Mouse (Mus musculus) thymus, postnatal 36 days (tissue): Measurements from ENCODE around the gene Pex5l.

Experiments
- DNase-seq, 2 experiments: peaks; one replicate each; pipeline ENCODE4 v3.0.0; 2022; ENCODE audit warnings: mixed read lengths in 2 of 2

Gene Pex5l

DNA sequence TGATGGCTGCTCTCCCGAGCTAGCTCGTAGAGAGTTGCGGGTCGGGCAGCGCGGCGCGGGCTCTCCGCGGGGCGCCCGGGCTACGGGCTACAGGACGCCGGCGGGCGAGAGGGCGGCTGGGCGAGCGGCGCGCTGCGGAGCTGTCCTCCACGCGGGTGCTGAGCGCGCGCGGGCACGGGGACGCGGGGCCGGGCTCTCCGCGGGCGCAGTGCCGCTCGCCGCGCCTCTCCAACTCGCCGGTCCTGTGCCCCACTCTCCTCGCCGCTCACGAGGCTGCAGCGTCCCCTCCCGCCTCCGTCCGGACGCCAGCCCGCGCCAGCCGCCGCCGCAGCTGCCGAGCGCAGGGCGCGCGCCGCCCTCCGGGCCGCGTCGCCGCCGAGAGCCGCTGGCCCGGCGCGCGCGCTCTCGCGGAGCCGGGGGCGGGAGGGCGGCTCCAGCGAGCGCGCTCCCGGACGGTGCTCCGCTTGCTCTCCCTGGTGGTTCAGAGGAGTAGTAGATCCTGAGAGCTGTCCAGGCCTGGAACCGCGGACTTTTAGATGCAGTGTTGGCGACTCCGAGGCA lies at the start of gene Pex5l:
Gene Pex5l, minus strand, starts transcription at position 347 of the 561 bp plus-strand sequence.
- peak in 1 of 2 experiments; percentile 5 for DNase-seq

DNA sequence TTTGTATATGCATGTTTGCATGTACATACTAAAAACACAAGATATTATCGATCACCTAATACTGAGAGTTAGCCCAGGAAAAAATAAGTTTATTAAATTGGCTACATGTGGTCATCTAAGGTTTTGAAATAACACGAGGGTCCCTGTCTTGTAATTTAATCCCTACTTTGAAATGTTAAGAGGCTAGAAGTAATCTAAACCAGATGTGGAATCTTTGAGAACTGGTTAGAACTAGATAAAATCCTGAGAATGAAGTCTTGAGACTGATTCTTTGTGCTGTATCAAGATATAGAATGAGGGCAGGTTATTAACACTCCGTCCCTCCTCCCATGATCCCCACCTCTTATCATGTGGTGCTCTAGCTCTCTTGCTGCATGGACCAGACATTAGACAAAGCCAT lies 22.1 kb upstream of the Pex5l start:
- DNase-seq: no peak

DNA sequence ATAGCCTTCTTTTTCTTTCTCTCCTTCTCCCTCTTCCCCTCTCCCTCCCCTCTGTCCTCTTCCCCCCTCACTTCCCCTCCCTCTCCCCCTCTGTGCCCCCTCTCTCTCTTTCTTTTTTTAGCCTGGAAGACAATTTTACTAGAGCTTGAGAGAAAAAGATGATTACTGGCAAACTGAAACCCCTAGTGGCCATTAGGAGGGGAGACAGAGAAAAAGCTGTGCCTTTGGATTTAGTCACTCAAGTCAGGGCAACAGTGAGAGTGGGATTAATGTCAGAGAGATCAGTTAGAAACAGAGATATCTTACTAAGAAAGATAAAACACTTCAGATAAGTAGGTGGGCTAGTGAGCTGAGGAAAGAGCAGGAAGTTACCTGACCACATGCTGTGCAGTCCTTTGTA lies 20.8 kb upstream of the Pex5l start:
- DNase-seq: no peak

DNA sequence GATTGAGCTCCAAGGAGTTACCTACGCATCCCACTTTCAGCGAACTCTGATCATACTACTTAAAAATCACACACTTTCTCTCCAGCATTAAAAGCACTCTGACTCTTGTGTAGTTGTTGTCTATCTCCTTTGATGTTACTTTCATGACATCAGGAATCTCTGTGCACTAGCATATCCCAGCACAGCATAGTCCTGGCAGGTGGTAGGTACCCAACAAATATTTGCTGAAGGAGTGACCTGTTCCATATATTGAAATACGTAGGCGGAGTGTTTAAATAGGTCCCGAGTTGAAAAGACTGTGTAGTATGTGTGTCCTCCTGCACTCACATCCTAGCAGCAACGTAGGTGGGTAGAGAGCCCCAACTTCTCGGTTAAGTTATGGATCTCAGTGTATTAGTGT lies 545 bp upstream of the Pex5l start:
- DNase-seq: no peak

DNA sequence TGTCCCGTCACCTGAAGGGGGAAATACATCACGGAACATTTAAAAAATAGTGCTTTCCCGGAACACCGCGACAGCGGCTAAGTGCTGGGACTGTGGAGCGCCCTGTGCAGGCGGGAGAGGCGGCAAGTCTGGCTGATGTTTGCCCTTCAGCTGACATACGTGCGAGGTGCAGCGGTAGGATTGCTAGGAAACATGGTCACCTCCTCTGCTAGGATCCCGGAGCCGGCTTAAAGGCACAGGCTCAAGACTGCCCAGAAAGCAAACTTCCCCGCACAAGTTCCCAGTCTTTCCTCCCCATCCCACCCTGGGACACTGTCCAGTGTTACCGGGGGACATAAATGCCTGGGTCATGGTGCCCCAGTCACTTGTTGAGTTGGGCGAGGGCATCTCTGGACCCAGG lies 649 bp downstream of the Pex5l start:
- DNase-seq: no peak

DNA sequence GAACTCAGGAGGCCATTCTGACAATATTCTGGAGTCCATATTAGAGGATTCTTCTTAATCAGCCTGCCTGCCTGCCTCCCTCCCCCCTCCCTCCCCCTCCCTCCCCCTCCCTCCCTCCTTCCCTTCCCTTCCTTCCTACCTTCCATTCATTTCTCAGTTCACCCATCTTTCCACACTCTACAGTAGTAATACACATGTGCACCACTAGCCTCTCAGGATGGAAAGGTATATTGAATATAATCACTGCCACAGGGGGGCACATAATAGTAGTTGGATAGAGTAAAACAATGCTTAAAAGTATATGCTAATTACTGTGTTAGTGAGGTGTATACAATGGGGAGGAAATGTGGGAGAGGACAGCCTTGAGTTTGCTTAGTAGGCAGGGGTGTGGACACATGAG lies 13.1 kb downstream of the Pex5l start:
- DNase-seq: no peak

DNA sequence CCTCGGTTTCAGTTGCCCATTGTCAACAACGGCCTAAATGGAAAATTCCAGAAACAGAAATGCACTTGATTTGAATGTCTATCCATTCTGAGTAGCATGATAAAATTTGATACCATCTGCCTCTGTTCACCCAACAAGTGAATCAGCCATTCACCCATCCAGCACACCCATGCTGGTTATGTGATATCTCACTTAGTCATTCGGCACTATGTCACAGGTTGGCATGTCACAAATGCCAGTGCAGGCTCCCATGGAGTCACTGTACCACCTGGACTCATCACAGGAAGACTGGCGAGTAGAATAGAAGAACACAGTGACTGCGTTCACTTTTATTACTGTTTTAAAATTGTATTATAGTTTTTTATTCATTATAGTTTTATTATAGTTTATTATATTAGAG lies 18.3 kb downstream of the Pex5l start:
- no peak for DNase-seq

DNA sequence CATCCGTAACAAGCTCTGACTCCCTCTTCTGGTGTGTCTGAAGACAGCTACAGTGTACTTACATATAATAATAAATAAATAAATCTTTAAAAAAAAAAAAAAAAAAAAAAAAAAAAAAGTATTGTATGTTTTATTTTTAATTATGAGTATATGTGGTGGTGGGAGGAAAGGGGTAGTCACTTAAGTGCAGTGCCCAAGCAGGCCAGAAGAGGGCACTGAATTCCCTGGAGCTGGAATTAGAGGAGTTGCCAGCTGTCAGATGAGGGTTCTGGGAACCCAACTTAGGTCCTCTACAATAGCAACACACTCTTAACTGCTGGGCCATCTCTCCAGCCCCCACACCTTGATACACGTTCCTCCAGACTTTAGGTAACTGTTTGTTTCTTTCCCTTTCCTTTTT lies 37.3 kb downstream of the Pex5l start:
- DNase-seq: no peak

DNA sequence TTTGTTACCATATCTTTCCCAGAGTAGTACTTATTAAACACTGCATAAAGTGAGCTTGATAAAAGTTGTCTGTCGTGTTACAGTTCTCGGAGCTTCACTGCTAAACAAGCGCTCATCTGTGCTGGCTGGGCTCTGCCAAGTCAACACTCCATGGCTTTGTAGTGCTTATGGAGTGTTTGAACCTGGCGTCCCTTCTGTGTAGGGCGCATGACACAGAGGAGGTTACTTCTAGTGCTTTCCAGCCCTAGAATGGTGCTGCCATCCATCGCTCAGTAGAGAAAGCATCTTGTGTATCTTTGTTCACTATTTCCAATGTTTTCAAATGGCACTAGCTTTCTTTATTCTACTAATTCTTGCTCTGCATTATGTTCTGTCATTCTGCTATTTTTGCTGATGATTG lies 39.5 kb downstream of the Pex5l start:
- no peak for DNase-seq

DNA sequence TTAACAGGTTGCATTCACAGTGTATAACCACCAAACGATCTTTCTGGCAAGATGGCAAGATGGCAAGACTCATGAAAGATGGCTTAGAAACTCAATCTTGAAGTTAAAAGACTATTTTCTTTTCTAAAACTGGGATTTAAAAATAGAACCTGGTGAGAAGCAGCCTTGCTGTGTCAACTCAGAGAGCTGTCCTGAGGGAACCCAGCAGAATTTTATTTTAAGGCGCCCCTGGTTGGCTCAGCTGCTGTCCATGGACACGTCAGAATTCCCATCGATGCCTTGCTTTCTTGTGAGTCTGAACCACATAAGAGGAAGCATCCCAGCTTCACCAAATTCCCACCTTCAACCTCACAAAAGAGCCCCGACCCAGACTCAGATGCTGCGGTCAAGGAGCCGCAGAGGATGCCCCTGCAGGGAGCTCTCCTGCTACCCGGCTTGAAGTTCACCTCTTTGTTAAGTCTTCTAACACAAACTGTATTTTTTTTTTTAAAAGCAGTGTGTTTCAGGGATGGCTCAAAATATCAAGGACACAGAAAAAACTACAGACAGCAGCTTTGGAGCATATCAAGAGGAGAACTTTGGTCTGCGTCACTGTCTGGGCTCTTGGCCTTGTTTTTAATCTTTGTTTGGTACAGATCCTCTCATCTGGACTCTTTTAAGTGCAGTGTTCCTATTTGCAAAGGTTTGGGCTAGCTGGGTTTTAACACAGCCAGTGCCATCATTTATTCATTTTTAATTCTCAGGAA lies 44.3 kb downstream of the Pex5l start:
- no peak for DNase-seq

DNA sequence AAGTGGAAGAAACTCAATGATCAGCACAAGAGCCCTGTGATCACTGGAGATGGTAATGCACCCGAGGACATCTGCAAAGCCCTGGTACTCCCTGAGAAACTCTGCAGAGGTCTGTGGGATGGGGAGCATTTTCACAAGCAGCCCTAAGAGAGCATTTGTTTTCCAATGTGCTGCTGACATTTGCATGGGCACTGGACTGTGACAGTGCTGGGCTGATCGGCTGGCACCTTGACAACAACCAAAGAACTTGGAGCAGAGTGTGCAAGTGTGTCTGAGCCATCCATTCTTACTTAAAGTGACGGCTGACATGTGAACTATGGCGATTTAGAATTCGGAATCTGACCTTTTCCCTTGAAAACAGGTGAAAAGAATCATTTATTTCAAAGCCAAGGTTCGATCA lies 49.4 kb downstream of the Pex5l start:
- DNase-seq: no peak

DNA sequence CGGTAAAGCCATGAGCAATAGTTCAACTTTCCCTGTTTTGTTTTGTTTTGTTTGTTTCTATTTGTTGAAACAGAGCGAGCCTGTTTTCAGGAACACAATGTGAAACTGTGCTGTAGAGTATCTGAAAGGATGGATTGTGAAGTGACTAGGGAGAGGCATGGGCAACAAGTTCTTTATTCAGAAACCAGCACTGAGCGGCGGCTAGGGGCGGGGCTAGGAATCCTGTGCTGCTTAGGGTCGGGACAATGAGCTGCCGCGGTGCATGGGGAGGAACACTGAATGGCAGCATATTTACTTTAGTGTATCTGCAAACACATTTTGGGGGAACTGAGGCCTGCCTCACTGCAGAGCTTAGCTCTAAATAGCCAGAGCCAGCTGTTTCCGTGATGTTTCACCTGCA lies 53.0 kb downstream of the Pex5l start:
- no peak for DNase-seq

DNA sequence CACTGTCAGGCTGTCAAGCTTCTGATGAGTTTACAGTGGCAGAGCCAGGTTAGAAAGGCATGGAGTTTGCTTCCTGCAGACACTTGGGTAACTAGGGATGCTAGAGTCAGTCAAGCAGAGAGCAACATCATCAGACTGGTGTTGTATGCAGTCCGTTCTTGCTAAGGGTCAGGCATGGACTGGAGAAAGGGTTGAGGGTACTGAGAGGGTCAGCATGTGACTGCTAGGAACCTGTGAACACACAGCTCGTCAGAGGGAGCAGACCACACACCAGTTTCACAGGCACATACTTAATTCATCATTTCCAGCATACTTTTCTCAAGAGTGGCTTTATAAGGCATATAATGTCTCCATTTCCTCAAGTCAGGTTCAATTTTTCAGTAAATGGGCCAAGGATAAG lies 53.6 kb downstream of the Pex5l start:
- DNase-seq: no peak

DNA sequence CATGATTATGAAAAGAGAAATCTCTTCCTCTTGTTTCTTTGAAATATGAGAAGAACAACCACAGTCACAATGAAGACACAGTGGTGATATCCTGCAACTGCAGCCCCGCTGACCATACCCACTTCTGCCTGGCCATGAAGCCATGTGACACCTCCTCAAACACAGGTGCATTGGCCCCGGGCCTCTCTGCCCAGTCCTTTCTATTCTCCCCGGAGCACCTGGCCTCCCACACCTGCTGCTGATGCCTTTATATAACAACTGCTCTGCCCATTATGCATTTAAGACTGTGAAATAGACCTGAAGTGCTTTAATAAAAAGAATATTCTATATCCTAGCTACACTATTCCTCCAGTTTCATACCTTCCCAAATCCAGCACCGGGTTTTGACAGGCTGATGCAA lies 54.8 kb downstream of the Pex5l start:
- DNase-seq: no peak

DNA sequence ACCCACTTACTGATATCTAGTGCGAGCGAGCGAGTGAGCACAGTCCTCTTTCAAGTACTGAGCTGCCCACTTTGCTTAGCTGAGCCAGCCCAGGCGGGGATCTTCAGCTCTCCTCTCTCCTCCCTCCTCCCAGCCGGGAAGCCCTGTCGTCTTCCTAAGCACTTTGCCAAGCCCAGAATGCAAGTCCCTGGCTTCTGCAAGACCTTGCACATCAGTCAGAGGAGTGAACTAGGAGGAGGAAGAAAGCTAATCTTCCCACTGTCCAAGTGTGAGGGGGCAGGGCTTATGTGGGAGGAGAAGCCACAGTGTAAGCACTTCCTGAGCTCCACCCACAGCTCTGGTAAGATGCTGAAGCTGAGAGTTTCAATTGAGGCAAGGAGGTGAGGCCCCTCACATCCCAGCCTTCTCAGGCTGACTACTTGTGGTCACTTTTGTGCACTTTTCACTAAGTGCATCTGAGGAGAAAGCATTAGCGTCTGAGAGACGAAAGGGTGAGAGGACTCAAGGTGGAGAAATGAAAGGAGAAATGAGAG lies 60.2 kb downstream of the Pex5l start:
- no peak for DNase-seq

DNA sequence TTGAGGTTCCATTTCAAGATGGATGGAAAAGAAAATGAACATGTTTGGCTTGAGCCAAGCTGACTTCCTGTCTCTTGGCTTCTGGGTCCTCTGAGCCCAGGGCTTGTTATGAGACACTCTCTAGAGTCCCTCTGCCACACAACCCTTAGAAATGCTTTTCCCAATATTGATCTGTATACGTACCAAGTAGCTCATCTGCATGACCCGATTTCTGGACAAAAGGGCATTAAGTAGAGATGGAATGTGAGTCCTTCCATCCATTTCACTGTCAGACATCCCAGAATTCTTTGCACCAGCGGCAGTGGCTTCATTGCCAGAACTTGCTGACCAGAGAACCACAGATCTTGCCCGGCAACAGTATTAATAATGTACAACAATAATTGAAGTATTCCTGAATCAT lies 61.3 kb downstream of the Pex5l start:
- DNase-seq: no peak

DNA sequence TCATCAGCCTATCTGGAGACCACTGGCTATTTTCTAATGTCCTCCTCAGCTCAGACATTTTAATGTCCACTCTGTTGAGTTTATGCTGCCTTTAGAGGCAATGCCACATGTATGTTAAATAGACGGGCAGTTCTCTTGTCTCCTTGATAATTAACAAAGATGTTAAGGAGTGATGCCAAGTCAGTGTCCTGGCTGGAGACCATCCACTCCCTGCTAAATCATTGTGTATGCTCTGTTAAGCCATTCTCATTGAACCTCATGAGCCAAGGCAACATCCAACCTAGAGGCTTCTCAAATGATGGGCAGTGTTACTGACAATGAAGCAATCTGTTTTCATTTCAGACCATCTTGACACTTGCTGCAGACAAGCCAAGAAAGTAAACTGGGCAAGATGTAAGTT lies 63.4 kb downstream of the Pex5l start:
- no peak for DNase-seq

DNA sequence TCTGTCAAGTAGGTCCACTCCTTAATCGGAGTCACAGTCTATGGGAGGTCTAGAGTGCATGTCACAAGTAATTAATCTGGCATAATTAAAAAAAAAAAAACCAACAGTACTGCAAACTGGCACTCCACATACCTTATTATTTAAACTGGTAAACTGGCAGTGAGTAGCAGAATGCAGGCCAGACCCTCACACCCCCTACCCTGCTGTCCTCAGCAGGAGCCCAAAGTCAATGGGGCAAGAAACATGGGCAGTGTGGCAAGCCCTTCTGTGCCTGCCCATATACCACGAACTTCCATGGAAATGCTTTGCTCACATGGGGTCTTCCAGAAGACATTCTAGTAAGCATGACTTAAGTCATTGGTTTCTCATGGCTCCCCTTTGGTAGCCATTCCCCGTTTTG lies 63.9 kb downstream of the Pex5l start:
- no peak for DNase-seq

DNA sequence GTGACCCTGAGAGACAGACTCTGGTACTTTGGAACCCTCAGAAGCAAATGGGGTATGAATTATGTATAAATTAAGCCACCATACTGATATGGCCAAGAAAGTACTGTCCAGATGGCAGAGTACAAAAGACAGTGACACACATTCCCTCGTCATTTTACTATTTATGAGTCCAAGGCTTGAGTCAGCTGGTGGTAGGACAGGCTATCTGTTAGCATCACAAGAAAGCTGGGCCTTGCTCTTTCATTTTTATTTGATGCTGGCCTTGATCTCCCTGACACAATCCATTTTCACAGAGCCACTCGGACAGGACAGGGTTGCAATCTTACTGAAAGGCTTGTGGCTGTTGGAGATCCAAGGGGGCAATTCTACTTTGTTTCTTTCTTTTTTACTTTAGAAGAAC lies 67.4 kb downstream of the Pex5l start:
- no peak for DNase-seq

DNA sequence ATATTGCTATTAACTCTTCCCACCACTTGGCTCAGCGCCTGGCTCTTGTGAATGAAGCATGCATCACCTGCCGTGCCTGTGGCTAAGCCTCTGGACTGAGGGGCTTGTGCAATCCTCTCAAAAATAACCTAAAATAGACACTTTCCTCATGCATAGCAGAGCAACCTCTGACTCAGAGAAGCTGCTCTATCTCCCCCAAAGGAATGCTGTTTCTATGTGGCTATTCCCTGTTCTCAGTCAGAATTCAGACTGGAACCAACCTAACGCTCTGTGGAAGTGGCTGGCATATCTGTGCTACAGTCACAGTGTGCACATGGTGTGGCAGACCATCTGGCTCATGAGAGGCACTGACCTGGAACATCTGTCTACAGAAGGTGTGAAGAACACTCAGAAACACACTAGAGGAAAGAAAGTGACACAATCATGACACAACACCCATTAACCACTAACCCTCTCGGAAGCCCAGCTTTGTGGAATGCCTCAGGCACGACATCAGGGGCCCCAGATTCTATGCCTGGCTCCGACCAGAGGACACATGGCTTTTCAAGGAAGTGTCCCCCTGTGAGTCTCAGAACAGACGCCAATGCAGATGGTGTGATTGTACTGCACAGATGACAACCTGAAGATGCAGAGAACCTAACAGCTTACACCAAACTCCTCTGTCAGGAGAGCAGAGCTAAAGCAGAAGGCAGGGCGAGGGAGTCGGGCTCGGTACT lies 68.6 kb downstream of the Pex5l start:
- no peak for DNase-seq

DNA sequence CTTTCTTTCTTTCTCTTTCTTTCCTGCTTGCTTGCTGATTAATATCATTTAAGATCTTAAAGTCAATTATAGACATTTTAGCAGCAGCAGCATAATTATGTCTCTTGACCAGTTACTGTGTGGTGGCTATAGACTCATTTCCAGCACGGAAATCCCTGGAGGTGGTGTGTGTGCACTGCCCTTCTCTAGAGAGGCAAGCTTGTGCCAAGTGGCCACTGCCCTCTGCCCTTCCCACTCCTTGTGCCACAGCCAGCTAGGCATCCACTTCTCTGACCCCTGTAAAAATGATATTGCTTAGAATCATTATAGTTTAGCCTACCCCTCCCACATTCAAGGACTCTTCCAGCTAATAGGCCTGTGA lies 69.2 kb downstream of the Pex5l start:
- DNase-seq: no peak

DNA sequence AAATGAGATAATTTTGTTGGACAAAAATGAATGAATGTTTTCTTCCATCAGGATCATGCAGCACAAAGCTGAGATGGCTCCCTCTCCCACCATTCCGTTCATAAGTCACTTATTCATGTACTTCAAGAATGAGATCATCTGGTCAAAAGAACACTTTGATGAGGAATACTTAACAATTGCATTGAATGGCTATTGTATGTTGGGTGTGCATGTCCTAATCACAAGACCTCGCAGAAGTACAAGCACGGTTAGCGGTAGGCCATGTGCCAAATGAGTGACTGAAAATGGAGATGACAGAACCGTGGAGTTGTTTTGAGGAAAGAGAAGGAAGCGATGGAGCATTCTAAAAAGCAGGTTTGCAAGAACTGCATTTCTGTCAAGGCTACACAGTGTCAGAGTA lies 72.3 kb downstream of the Pex5l start:
- no peak for DNase-seq

DNA sequence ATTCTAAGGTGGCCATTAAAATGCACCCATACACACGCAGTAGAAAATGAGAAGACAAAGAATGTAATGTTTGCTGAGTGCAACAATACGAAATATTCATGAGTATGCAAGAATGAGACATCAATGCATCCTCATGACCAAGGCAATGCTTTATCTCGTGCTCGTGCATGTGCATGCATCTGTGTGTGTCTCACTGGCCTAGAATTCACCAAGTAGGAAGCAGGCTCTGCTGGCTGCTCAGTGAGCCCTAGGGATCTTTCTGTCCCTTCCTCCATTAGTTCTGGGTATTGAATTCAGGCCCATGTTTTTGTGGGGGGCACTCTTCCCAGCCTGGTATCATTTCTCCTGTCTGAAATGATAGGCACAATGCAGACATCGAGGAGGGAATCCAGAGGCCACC lies 74.9 kb downstream of the Pex5l start:
- DNase-seq: no peak

DNA sequence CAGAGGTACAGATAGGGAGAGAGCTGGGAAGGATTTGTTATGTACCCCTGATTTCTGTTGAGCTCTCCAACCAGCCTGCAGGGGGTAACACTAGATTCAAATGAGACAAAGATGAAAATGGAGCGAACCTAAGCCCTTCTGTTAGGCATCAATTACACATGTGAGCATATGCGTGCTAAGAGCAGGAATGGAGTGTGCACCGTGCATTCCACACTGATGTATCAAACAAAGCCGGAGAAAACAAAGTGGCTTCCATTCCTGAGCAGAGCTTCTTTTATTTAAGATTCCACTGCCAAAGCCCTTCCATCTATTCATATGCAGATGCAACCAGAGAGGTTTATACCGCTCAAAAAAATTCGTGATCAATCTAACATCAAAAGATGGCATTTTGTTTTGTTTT lies 79.5 kb downstream of the Pex5l start:
- no peak for DNase-seq
